Mouse (Mus musculus) limb, embryonic 11.5 days (tissue): ENCODE measurements at regions not wholly inside any gene's neighbourhood (a gene's known extent, or its start where the extent isn't known, plus 50 kb on each side); places are given as distances from the start of the nearest gene placed in this dataset.

Source experiments
- ATAC-seq: fragments of 200-750 bp; cut with Nextera tagmentation; 2 replicates; pipeline ENCODE4 v1.8.0; 2017; ENCODE audit warnings: low read depth; ENCODE audit not compliant: insufficient number of reproducible peaks, low FRiP score, low TSS enrichment
- DNase-seq: peaks from one replicate; pipeline ENCODE4 v3.0.0-alpha.2; 2015; ENCODE audit warnings: low spot score
- H3K27ac ChIP-seq: fragments of 300-500 bp; sonication (generic); replicated peaks from 2 replicates; pipeline ENCODE4 v1.5.1; 2014; ENCODE audit warnings: low read depth, mild to moderate bottlenecking, low read length
- H3K27me3 ChIP-seq: fragments of 300-500 bp; sonication (generic); 2 replicates; pipeline ENCODE4 v1.6.1; 2014; ENCODE audit warnings: mild to moderate bottlenecking, low read length, mixed read lengths; ENCODE audit not compliant: control insufficient read depth, insufficient read depth
- H3K36me3 ChIP-seq: fragments of 300-500 bp; sonication (generic); 2 replicates; pipeline ENCODE4 v1.6.1; 2014; ENCODE audit warnings: mild to moderate bottlenecking, low read length, moderate library complexity, mixed read lengths; ENCODE audit not compliant: control insufficient read depth, insufficient read depth
- H3K4me1 ChIP-seq: fragments of 300-500 bp; sonication (generic); 2 replicates; pipeline ENCODE4 v1.6.1; 2014; ENCODE audit warnings: low read length, mixed read lengths; ENCODE audit not compliant: control insufficient read depth, insufficient read depth
- H3K4me2 ChIP-seq: fragments of 300-500 bp; sonication (generic); 2 replicates; pipeline ENCODE4 v1.6.1; 2014; ENCODE audit warnings: low read depth, mild to moderate bottlenecking, moderate library complexity; ENCODE audit not compliant: severe bottlenecking
- H3K4me3 ChIP-seq: fragments of 300-500 bp; sonication (generic); 2 replicates; pipeline ENCODE4 v1.5.1; 2014; ENCODE audit warnings: low read depth, low read length
- H3K9ac ChIP-seq: fragments of 300-500 bp; sonication (generic); 2 replicates; pipeline ENCODE4 v1.6.1; 2014; ENCODE audit warnings: mild to moderate bottlenecking, low read length
- H3K9me3 ChIP-seq: fragments of 300-500 bp; sonication (generic); 2 replicates; pipeline ENCODE4 v1.6.1; 2016; ENCODE audit warnings: low read length; ENCODE audit not compliant: control insufficient read depth
- WGBS: fragments of 180-500 bp; shearing (Covaris S2); extraction: QIAGEN DNeasy Blood & Tissue Kit; methylation state at CpG from one replicate; pipeline ENCODE4 v1.1.7; 2014; 5-methylcytosine and 5-hydroxymethylcytosine counted together

- Histone ChIP-seq H3K27me3 (no peaks in the 10 kb centered on the region), H3K9ac (no peak overlapping the region), H3K9me3 (no peaks in the 10 kb centered on the region), H3K4me3 (no peak overlapping the region), H3K36me3 (no peaks in the 10 kb centered on the region), H3K4me2 (no peak overlapping the region), H3K4me1 (no peaks in the 10 kb centered on the region), H3K27ac (no peak overlapping the region)
- ATAC-seq, result no peak
- 57% methylated on average over 13 of the region's 13 CpGs for WGBS
- DNase-seq, result no peak
These were observed 61.5 kb upstream of the Sox4 start for GRCm38 (mm10) chr13:29014827-29015604.

GRCm38 (mm10) chr13:29014066-29014826, 60.7 kb upstream of the Sox4 start:
- Histone ChIP-seq H3K9ac (no peak overlapping the region), H3K4me2 (no peak overlapping the region), H3K27me3 (no peaks in the 10 kb centered on the region), H3K27ac (no peak overlapping the region), H3K36me3 (no peaks in the 10 kb centered on the region), H3K4me1 (no peaks in the 10 kb centered on the region), H3K4me3 (no peak overlapping the region), H3K9me3 (no peaks in the 10 kb centered on the region)
- 74% methylated on average over 15 of the region's 15 CpGs for WGBS
- DNase-seq (no peak), ATAC-seq (no peak)

- Histone ChIP-seq H3K27ac (no peak overlapping the region), H3K9me3 (no peaks in the 10 kb centered on the region), H3K9ac (no peak overlapping the region), H3K36me3 (no peaks in the 10 kb centered on the region), H3K4me2 (no peak overlapping the region), H3K4me1 (no peaks in the 10 kb centered on the region), H3K4me3 (no peak overlapping the region), H3K27me3 (no peaks in the 10 kb centered on the region)
- DNase-seq (no peak), ATAC-seq (no peak)
These were observed 53.0 kb upstream of the Sox4 start for GRCm38 (mm10) chr13:29006467-29006866.
